Mouse (Mus musculus): ENCODE results near the gene Wdfy3.

DNA sequence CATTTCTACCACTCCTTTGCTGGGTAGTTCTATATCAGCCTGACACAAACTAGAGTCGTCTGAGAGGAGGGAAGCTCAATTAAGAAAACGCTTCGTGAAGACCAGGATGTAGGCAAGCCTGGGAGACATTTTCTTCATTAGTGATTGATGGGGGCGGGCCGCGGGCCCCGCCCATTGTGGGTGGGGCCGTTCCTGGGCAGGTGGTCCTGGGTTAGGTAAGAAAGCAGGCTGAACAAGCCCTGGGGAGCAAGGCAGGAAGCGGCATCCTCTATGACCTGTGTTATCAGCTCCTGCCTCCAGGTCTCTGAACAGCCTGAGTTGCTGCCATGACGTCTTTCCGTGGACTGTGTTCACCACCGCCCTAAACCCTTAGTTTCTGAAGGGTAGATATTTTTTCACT is 242.2 kb downstream of the Wdfy3 start:
- TF ChIP-seq CTCF (IDR thresholded peaks at IDR 0.05; ENCODE audit: insufficient read depth, low read depth, low read length): no peak
- no peak for TF ChIP-seq POLR2A (IDR thresholded peaks at IDR 0.05; ENCODE audit: insufficient read depth, low read depth, low read length)

Measured in olfactory bulb, adult 2 months (tissue).